Mouse (Mus musculus) megakaryocyte, adult 5-6 weeks (primary cell): ENCODE measurements around the gene Tubd1. TPM values are rescaled to one million over a fixed set of nuclear protein-coding genes. Genes with fewer than 3 reads are reported as not detected.

Experiments
- ATAC-seq: 2 replicates; pipeline ENCODE4 v1.8.0; 2016; ENCODE audit warnings: mild to moderate bottlenecking, inconsistent platforms; ENCODE audit not compliant: poor library complexity, severe bottlenecking
- total RNA-seq, 2 experiments: library from RNA; stranded (forward) in 1 of 2; stranded (reverse) in 1 of 2; fragments of 153-499, 151-499 nt in 1 of 2; fragments of 221-1000, 200-1000 nt in 1 of 2; gene quantifications; 2 replicates each; pipeline versions ENCODE4 v1.2.3 to v1.2.4; 2015 to 2017

Gene Tubd1
- total RNA-seq, 2 experiments from 2014 or later, result 5.5 to 7.8 TPM

DNA sequence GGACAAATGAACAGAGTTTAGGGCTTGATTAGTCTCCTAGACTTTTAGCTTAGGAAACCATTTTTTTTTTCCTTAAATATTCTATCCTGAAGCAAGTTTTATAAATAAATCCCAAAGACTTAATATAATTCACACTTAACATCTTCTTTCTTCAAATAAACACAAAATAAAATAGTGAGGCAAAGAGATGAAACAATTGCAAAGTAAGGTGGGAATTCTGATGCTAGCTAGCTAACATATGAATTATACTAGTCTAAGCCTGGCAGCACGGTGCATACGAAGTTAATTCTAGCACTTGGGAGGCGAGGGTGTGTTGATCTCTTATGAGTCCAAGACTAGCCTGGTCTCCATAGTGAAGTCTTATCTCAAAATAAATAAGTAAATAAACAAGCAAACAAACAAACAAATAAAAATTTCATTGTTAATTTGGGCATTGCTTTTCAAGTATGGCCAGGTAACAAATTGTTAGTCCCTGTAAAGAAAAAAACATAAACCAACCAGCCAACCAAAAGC, 38.6 kb downstream of the Tubd1 start:
- ATAC-seq, result no peak

- ATAC-seq, result no peak
Measured at GRCm38 (mm10) chr11:86583990-86584897, 39.5 kb downstream of the Tubd1 start.

GRCm38 (mm10) chr11:86584898-86585597, 40.3 kb downstream of the Tubd1 start:
- no peak for ATAC-seq

GRCm38 (mm10) chr11:86585598-86585984, 40.8 kb downstream of the Tubd1 start:
- ATAC-seq, result no peak

DNA sequence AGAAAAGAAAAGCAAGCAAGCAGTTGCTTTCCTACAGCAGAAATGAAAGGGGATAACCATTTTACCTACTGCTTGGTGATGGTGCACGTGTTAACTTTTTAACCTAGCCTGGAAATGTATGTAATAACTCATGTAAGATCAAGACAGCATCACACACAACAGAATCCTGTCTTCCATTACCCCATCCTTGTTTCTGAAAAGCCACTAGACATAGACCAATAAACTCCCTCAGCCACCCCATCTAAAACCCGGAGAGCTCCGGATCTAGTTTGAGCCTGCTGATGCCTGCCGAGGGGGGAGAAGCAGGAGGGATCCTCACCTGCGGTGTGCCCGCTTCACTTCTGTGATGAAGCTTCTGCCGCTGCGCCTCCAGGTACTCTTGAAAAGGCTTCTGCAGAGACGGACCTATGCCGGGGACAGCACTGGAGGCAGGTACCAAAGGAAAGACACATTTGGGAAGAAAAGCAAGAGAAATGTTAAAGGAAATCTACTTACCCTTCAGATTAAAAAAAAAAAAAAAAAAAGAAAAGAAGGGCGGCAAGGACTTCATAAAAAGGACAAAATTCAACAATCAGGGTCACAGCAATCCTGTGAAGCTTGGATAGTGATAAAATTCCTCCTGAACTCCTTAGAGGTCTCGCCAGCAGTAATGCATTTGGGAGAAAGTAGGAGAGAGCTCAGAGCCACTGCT, 41.5 kb downstream of the Tubd1 start:
- peak; percentile 34 for ATAC-seq

GRCm38 (mm10) chr11:86586868-86587792, 42.3 kb downstream of the Tubd1 start:
- ATAC-seq, result peak; percentile 72

DNA sequence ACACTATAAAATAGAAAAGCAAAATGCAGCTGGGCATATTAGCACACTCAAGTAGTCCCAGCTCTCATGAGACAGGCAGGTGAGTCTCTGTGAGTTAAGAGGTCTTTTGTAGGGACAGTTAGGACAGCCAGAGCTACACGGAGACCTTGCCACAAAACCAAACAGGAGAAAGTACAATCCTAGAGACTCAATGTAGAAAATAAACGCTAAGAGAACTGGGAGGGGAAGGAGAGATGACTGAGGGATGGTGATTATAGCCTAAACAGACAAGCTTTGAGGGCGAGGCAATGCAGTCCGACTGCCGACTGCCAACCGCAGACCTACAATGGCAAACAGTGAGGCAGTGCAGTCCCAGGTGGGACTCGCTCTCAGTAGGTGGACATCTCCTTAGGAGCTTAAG, 43.0 kb downstream of the Tubd1 start:
- ATAC-seq, result no peak

DNA sequence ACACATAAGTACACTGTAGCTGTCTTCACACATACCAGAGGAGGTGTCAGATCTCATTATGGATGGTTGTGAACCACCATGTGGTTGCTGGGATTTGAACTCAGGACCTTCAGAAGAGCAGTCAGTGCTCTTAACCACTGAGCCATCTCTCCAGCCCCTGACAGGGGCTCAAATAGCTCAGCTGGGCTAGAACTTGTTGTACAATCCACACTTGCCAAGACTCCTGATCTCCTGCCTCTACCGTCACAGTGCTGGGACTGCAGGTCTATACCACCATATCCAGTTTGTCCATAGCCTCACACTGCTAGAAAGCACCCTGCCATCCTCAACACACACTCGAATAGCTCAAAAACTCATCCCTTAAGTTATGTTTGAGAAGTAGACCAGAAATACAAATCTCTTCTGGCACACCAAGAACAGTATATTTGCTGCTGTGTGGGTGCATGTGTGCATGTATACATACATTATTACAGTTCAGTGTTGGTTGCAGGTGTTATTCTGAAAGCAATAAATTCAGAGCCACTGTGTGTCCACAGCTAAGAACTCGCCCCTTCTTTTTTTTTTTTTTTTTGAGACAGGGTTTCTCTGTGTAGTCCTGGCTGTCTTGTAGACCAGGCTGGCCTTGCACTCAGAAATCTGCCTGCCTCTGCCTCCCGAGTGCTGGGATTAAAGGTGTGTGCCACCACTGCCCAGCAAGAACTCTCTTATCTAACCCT, 44.0 kb downstream of the Tubd1 start:
- ATAC-seq, result no peak

DNA sequence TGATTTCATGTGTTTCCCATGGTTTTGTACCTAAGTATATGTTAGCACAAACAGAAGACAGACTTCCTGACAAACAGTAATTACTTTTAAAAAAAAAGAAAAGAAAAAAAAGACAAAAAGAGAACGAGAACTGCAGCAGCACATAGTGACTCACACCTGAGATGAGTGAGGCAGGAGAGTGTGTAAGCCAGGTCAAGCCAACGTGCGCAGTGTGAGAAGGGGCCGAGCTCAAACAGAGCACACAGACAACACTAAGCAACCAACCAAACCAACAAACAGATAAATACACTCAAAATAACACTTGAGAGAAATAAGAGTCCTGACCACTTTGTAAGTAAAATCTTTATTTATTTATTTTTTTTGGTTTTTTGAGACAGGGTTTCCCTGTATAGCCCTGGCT, 45.3 kb downstream of the Tubd1 start:
- ATAC-seq, result no peak

- no peak for ATAC-seq
Measured at GRCm38 (mm10) chr11:86590579-86590978, 45.8 kb downstream of the Tubd1 start.

DNA sequence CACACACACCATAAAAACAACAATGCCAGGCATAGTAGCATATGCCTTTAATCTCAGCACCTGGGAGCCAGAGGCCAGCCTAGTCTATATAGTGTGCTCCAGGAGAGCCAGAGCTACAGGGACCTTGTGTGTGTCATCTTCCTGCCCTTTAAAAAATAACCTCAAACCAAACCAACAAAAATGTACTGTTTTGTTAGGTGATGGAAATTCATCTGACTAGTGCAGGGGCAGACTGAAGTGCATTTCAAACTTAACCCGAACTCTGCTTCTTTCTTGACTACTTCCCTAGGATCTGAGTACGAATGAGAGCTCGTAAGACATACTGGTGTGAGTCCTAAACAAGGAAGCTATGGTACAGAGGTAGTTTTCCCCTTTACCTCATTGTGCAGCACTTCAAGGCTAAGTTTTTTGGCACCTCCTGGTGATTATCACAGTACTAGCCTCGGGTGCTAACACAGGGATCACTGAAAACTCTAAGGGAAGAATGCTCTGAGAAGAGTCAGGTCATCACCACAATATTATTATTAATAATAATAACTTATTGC, 46.6 kb downstream of the Tubd1 start:
- ATAC-seq, result no peak

DNA sequence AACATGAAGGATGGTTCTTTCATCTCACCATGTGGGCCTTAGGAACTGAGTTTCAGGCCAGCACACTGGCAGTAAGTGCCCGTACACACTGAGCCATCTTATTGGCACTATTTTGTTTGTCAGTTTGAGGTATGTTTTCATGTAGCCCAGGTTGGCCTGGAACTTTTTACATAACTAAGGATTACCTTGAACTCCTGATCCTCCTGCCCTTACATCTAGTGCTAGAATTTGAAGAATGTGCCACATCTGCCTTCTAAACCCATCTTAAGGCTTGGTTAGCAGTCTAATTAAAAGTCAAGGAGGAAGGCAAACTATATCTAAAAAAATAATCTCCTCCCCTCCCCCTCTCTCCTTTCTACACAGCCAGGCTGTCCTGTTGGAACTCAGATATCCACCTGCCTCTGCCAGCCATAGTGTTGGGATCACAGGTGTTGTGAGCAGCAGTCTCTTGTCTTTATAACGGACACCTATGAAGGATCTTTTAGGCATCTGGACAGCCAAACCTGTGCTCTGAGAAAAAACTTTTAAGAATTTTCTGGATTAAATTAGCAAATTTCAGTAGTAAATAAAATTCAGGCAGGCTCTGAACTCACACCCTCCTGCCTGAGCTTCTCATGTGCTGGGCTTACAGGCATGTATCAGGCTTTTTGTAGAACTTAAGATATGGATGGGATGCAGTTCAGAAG, 47.3 kb downstream of the Tubd1 start:
- ATAC-seq, result no peak

- peak; percentile 77 for ATAC-seq
Measured at GRCm38 (mm10) chr11:86592993-86593392, 48.2 kb downstream of the Tubd1 start.

DNA sequence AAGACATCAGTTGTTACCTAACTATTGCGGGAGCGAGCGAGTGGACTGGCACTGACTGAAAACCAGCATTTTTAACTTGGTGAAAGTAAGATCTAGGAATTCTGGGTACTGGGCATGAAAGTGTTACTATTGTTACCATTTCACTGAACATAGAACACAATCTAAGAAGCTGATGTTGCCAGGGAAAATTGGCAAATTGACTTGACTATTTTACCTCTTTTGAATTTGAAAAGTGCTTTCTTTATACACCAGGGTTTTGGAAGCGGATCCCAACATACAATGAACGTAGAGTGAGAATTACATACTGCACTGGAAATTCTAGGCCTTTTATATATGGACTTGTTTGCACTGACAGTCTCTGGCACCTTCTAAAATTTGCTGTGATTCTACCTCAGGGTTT, 48.7 kb downstream of the Tubd1 start:
- ATAC-seq, result no peak

- ATAC-seq, result no peak
Measured at GRCm38 (mm10) chr11:86594188-86594876, 49.5 kb downstream of the Tubd1 start.

GRCm38 (mm10) chr11:86595366-86595765, 50.6 kb downstream of the Tubd1 start:
- ATAC-seq, result no peak

- no peak for ATAC-seq
Measured at GRCm38 (mm10) chr11:86596187-86596960, 51.6 kb downstream of the Tubd1 start.
